Mouse (Mus musculus) thymus, adult 2 months (tissue): ENCODE measurements around the gene Dlx3.

ENCODE experiments used
- CTCF ChIP-seq: fragments of 200-500 bp; IDR thresholded peaks from 2 replicates; pipeline ENCODE4 v1.5.1; 2012; ENCODE audit warnings: mild to moderate bottlenecking, control low read depth, low read length, moderate library complexity, borderline replicate concordance; ENCODE audit not compliant: control insufficient read depth, poor library complexity, insufficient read depth; ENCODE audit errors: extremely low read depth
- POLR2A ChIP-seq: fragments of 200-500 bp; IDR thresholded peaks from 2 replicates; pipeline ENCODE4 v1.6.1; 2012; ENCODE audit warnings: mild to moderate bottlenecking, low read length, control low read depth, moderate library complexity; ENCODE audit not compliant: control insufficient read depth, poor library complexity, insufficient read depth; ENCODE audit errors: extremely low read depth

DNA sequence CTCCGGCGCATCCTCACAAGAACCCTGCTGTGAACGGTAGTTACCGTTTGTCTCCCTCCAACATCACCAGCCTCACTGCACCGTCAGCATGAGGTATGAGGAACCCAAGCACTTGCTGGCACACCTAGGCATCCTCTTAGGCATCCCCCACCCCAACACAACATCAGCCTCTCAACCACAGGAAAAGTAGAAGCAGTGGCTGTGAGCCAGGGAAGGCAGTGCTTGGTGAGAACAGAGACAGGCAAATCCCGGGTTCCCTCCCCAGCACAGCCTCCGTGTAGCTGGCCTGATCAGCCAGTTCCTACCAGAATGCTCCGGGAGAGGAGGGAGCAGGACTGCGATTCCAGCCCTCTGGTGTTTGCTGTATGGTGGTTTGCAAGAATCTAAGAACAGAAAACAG, 28.8 kb downstream of the Dlx3 start:
- TF ChIP-seq CTCF (no peak), POLR2A (no peak)
